Mouse (Mus musculus): ENCODE measurements around the gene Xpr1. TPM values are rescaled to one million over a fixed set of nuclear protein-coding genes. Genes with fewer than 3 reads are reported as not detected.
A peak's percentile ranks its signal among the peaks of the same experiment; 100 is the strongest.

Xpr1 gene
- polyA plus RNA-seq (2015; fragmentation: Nextera tagmentation; extraction: Ambion mirVana), result 4.9 and 7.2 TPM in 2 replicates

- peak; percentile 97 for DNase-seq (ENCODE audit: low spot score)
Observed at GRCm38 (mm10) chr1:155416701-155417677, at the start of gene Xpr1. Xpr1 (minus strand) TSS chr1:155417415.

GRCm38 (mm10) chr1:155463442-155463841, 46.2 kb upstream of the Xpr1 start:
- DNase-seq (ENCODE audit: low spot score), result no peak

DNA sequence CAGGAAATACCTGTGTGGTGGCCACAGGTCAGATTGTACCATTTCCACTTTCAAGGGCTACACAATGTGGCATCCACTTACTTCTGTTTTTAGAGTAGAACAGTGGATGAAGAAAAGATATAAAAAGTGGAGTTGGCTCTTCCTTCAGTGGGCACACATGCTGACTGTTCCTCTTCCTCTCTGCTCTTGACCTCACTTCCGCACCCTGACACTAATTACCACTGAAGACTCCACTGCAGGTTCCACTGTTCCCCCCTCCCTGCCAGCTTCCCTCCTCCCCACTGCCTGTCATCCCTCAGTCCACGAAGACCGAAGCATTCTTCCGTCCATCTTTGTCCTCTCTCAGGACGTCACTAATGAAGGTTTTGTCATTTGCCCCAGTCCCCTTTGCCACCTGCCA, 45.4 kb upstream of the Xpr1 start:
- DNase-seq (ENCODE audit: low spot score), result no peak

GRCm38 (mm10) chr1:155457532-155457931, 40.3 kb upstream of the Xpr1 start:
- DNase-seq (ENCODE audit: low spot score), result peak; percentile 32

DNA sequence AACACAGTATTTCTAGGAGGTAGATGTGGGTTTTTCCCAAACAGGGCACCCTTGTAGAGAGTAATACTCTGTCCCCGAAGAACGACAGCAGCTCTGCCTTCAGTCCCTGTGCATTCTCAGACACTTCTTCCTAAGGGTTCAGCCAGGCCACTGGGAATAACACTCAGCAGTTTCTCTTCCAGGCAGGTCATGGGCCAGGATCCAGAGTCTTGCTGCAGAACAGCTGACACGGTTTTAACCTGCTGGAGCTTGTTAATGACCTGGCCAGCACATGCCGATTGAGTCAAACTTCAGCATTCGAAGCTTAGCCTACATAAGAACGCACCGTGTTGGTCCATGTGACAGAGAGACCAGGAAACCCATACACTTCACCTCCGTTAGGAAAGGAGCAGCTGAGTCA, 36.0 kb upstream of the Xpr1 start:
- no peak for DNase-seq (ENCODE audit: low spot score)

DNA sequence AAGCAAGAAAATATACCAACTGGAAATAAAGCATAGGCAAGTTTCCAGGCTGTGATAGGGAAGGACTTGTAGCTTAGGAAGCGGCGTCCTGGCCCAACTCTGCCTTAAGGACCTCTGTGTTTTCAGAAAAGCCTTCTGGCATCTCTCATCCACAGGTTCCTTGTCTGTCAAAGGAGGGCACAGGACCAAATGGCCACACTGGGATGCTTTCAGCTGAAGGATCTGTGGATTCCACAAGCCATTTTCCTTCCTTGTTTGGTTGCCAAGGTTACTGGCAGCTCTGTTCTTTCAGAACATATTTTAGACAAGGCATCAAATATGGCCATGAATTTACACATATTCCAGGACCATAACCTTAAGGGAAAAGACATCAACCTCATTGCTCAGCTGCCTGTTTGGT, 31.7 kb upstream of the Xpr1 start:
- DNase-seq (ENCODE audit: low spot score), result no peak

DNA sequence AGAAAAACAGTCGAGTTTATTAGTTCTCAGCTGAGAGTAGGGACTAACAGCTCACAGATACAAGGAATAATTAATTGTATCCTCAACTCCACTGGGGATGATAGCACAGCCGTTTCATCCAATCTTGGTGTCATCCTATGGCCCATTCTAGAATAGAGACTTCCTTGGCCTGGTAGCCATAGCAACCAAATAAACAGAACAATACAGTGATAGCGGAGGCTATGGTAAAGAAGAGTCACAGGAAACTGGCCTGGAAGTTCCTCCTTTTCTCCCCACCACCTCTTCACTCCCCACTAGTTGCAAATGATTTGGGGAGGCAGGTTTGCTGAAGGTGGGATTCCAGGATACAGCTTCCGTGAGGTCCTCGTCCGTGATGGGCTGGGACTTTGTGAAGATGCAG, 30.1 kb upstream of the Xpr1 start:
- no peak for DNase-seq (ENCODE audit: low spot score)

DNA sequence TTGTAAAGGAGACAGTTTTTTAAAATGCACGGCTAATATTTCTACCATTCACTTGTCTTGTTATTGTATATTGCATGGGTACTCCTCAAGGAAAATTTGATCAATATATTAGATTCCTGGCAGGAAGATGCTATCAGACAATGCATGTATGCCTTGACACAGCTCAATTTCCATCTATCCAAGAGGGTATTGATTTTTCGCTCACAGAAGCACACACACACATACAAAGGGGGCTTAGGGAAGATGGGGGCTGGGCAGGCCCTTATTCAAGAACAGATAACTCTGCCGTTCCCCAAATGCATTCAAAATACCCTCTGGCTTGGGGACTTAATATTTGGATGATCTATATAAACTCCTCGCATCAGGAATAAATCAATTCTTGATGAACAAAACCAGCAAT, 25.9 kb upstream of the Xpr1 start:
- DNase-seq (ENCODE audit: low spot score), result no peak

GRCm38 (mm10) chr1:155442521-155443001, 25.3 kb upstream of the Xpr1 start:
- DNase-seq (ENCODE audit: low spot score), result no peak

- DNase-seq (ENCODE audit: low spot score), result no peak
Observed at GRCm38 (mm10) chr1:155439551-155439950, 22.3 kb upstream of the Xpr1 start.

GRCm38 (mm10) chr1:155438525-155438924, 21.3 kb upstream of the Xpr1 start:
- DNase-seq (ENCODE audit: low spot score), result no peak

GRCm38 (mm10) chr1:155429304-155429703, 12.1 kb upstream of the Xpr1 start:
- no peak for DNase-seq (ENCODE audit: low spot score)

DNA sequence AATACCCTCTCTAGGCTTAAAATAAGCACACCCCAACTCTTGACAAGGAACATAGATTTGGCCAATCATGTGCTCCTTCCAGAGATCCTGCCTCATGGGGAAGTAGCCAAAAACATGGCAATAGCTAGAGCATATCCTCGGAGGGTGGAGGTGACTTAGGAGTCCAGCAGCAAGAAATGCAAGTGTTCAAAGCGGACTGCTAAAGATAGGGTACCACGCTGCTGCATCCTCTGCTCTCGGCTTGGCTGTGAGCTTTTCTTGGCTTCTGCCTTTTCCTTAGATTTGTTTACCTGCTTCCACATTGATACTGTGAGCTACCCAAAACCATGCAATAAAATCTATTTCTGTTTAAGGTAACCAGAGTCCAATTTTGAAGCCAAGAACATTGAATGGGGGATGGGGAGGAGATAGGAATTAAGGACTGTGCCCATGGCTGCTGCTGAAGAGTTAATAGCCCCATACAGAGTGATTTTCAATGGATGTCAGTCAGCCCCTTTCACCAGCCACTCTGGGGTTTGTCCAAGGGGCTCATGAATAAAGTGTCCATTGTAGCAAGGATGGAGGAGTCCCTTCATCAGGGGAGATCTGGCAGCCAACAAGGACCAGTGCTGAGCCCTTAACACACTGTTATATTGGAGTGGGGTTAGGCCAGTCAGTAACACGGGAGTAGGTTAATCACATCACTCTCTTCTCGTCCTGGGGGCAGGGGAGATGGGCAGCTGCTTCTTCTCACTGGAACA, 10.1 kb upstream of the Xpr1 start:
- DNase-seq (ENCODE audit: low spot score), result no peak

- DNase-seq (ENCODE audit: low spot score), result no peak
Observed at GRCm38 (mm10) chr1:155425743-155426315, 8.6 kb upstream of the Xpr1 start.

- DNase-seq (ENCODE audit: low spot score), result no peak
Observed at GRCm38 (mm10) chr1:155425285-155425684, 8.1 kb upstream of the Xpr1 start.

DNA sequence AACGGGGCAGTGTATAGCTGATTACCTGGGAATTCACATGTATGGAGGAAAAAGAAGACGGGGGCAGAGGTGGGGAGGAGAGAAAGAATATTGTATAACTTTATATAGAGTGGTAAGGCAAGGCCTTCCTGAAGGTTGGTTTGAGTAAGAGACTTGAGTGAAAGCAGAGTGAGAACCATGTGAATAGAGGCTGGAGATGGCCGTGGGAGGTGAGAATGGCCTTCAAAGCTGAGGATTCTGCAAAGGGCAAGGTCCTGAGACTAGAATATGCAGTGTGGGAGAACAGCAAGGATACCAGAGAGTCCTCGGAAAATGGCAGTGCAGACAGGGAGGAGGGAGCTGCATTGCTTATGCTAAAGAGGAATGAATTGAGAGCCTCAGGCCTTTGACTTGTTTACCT, 6.6 kb upstream of the Xpr1 start:
- DNase-seq (ENCODE audit: low spot score), result no peak

GRCm38 (mm10) chr1:155422022-155422421, 4.8 kb upstream of the Xpr1 start:
- DNase-seq (ENCODE audit: low spot score), result no peak

DNA sequence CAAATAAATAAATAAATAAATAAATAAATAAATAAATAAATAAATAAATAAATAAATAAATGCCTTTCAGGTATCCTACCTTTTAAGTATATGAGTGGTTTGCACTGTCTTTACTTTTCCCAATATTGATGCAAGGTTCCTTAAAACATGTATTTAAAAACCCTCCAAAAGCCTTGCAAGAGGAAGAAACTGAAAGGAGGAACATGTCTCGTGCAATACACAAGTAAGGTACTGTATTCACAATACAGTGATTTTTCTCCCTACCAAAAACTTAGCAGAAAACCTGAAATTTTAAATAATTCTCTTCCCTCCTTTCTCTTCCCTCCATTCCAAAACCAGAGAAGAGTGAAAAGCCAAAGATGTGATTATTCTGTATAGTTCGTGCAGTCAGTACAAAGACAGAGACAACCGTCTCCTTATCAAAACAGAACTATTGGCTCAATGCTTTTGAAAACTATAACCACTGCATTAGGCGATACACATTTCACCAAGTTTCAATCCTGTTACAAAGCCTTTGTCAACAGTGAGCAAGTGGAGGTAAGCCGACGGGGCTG, 991 bp downstream of the Xpr1 start:
- DNase-seq (ENCODE audit: low spot score), result peak; percentile 3

DNA sequence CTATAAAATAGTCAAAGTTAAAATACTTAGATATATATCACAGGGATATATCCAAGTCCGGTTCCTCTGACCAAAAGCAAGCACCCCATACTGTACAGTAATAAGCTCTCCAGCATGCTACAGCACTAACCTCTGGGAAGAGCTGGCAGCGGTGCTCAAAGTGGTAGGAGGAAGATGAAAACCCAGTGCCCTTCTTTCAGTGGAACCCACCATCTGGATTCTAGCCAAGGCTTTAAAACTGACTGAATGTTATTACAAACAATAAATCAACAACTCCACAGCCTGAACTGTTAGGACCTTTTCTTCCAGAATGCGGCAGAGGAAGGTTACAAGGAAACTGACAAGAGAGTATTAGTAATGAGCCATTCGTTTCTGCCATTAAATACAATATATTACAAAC, 1.8 kb downstream of the Xpr1 start:
- no peak for DNase-seq (ENCODE audit: low spot score)

DNA sequence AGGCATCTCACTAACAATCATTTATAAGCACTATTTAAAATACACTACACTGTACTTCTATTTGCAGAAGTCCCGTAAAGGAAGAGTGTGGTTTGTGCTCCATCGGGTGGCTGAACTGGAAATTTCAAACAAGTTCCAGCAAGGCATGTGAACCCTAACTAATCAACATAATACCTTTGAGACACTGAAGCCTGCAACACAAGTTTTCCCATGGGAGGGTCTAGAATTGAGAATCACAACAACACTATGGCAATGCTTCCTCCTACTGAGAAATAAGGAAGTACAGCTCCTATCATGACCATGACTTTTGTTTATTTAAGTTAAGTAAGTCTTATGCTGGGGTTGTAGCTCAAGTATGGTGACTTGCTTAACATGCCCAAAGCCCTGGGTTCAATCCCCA, 4.5 kb downstream of the Xpr1 start:
- no peak for DNase-seq (ENCODE audit: low spot score)

GRCm38 (mm10) chr1:155408577-155408966, 8.6 kb downstream of the Xpr1 start:
- no peak for DNase-seq (ENCODE audit: low spot score)

Measured in thymus, postnatal 0 days (tissue).